23 mouse cellular contexts compared by ENCODE assay signal in genomic region chr5:49818832-49819231, GRCm38 (mm10).
"Had no signal": no experiment of that assay in that cellular context is flagged by ENCODE, and none has a peak within 500 bp of the region (broad histone marks: within the 10 kb centered on the region; RNA-seq: fewer than 3 reads in every experiment).

No protein-coding gene starts in this region.

- H3K9me3 ChIP-seq: limb, embryonic 10.5 days; limb, embryonic 13.5 days; megakaryocyte, embryonic 14.5 days; midbrain, embryonic 10.5 days; midbrain, embryonic 13.5 days; neural tube, embryonic 13.5 days; stomach, embryonic 15.5 days had no signal

- H3K4me2 ChIP-seq: limb, embryonic 13.5 days; lung, embryonic 14.5 days; midbrain, embryonic 13.5 days; neural tube, embryonic 13.5 days; stomach, embryonic 15.5 days had no signal

- H3K36me3 ChIP-seq: limb, embryonic 10.5 days; limb, embryonic 13.5 days; midbrain, embryonic 10.5 days; midbrain, embryonic 13.5 days; neural tube, embryonic 13.5 days; stomach, embryonic 15.5 days had no signal

- H3K9ac ChIP-seq: limb, embryonic 13.5 days; liver, embryonic 14.5 days; liver, postnatal 0 days; lung, embryonic 14.5 days; midbrain, embryonic 13.5 days; neural tube, embryonic 13.5 days; stomach, embryonic 15.5 days had no signal

- DNase-seq: kidney, adult 8-10 months; kidney, postnatal 14 days; kidney, postnatal 4 days; layer of hippocampus, adult 9-11 months; layer of hippocampus, postnatal 36 days; liver, postnatal 0 days; lung, embryonic 14.5 days; lung, postnatal 36 days; retina, postnatal 1 day; right cerebral cortex, postnatal 25 days; spleen, adult 18-20 months; thymus, postnatal 25 days had no signal

- H3K4me1 ChIP-seq: limb, embryonic 10.5 days; limb, embryonic 13.5 days; megakaryocyte, embryonic 14.5 days; midbrain, embryonic 10.5 days; midbrain, embryonic 13.5 days; neural tube, embryonic 13.5 days; stomach, embryonic 15.5 days had no signal

- H3K27me3 ChIP-seq: limb, embryonic 13.5 days; megakaryocyte, embryonic 14.5 days; midbrain, embryonic 13.5 days; neural tube, embryonic 13.5 days; stomach, embryonic 15.5 days had no signal

- H3K4me3 ChIP-seq: limb, embryonic 10.5 days; limb, embryonic 13.5 days; megakaryocyte, embryonic 14.5 days; midbrain, embryonic 10.5 days; midbrain, embryonic 13.5 days; myocyte; neural tube, embryonic 13.5 days; stomach, embryonic 15.5 days had no signal

- H3K27ac ChIP-seq: limb, embryonic 10.5 days; limb, embryonic 13.5 days; liver, embryonic 14.5 days; midbrain, embryonic 10.5 days; midbrain, embryonic 13.5 days; neural tube, embryonic 13.5 days; stomach, embryonic 15.5 days had no signal

- ATAC-seq: liver, postnatal 0 days; lung, postnatal 0 days; midbrain, embryonic 16.5 days had no signal
